Mouse (Mus musculus): ENCODE measurements around the gene Gan. TPM values are rescaled to one million over a fixed set of nuclear protein-coding genes. Genes with fewer than 3 reads are reported as not detected.
A peak's percentile ranks its signal among the peaks of the same experiment; 100 is the strongest.

The Gan gene
- polyA plus RNA-seq, 1 experiment from 2014 or later, result 1.2 TPM

DNA sequence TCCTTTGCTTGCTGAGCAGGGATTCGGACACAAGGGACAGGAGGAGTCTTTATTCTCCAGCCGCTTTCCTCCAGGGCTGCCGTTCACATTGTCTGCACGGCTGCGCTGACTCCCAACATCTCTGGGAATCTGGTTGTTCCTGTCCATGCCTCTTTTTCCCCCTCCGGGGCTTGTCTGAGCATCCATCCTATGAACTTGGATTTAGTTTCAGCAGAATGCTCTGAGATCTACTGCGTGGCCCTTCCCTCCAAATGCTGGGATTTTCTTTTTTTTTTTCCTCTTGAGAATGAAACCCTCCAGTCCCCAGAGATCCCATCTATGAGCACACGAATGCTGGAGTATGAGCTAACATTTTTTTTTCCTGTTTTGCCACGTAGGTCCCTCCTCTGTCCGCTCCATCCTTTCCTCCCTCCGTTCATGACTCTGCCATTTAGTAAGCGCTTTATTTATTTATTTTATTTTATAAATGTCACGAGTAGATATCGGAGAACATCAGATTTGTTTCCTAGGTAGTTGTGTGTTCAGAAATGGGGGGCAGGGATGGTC lies 103.1 kb downstream of the Gan start:
- DNase-seq (ENCODE audit: low spot score) (peak; percentile 38), ATAC-seq (replicated peaks; ENCODE audit: low FRiP score, low read depth) (no peak)
- Histone ChIP-seq H3K27me3 (ENCODE audit: insufficient read depth, low read length) (no peaks in the 10 kb centered on the region), H3K4me2 (ENCODE audit: low read length) (peak overlapping the region; percentile 88), H3K36me3 (ENCODE audit: insufficient read depth, low read length) (no peaks in the 10 kb centered on the region), H3K9me3 (replicated peaks; ENCODE audit: low read length) (no peaks in the 10 kb centered on the region), H3K4me3 (replicated peaks; ENCODE audit: low read depth, low read length) (no peak overlapping the region; the same call in 1 of the 2 replicates), H3K27ac (0 out of 2 replicates have a peak overlapping the region, but pooled peaks have one; percentile 31), H3K9ac (ENCODE audit: low read depth, low read length) (0 out of 2 replicates have a peak overlapping the region, but pooled peaks have one; percentile 35), H3K4me1 (replicated peaks; ENCODE audit: insufficient read depth, low read length) (peaks cover 42% of the 10 kb centered on the region)
- TF ChIP-seq CTCF (IDR thresholded peaks at IDR 0.05; ENCODE audit: low read depth), result no peak
- 42% methylated on average over 14 of the region's 14 CpGs for WGBS

DNA sequence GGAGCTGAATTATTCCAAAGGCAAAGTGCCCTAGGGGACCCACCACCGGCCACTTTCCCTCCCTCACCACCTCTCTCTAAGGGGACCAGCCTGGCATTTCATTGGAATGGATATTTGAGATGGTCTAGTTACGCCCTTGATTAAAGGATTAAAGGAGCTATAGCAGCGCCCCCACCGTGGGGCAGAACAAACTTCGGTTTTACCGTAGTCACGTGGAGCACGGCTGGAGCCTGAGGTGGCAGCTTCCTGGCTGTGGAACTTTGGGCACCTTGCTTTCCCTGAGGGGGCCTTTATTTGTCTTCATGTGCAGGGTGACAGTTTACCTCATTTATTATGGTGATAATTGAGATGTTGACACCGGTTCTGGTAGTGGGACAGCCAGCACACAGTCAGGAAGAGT lies 103.8 kb downstream of the Gan start:
- Histone ChIP-seq H3K9me3 (replicated peaks; ENCODE audit: low read length) (no peaks in the 10 kb centered on the region), H3K4me2 (ENCODE audit: low read length) (peak overlapping the region; percentile 88), H3K4me3 (replicated peaks; ENCODE audit: low read depth, low read length) (no peak overlapping the region), H3K4me1 (replicated peaks; ENCODE audit: insufficient read depth, low read length) (peaks cover 42% of the 10 kb centered on the region), H3K27ac (no peak overlapping the region), H3K27me3 (ENCODE audit: insufficient read depth, low read length) (no peaks in the 10 kb centered on the region), H3K36me3 (ENCODE audit: insufficient read depth, low read length) (no peaks in the 10 kb centered on the region), H3K9ac (ENCODE audit: low read depth, low read length) (no peak overlapping the region)
- 24% methylated on average over 9 of the region's 9 CpGs for WGBS
- no peak for ATAC-seq (replicated peaks; ENCODE audit: low FRiP score, low read depth)
- TF ChIP-seq CTCF (IDR thresholded peaks at IDR 0.05; ENCODE audit: low read depth), result no peak
- peak; percentile 13 for DNase-seq (ENCODE audit: low spot score)

DNA sequence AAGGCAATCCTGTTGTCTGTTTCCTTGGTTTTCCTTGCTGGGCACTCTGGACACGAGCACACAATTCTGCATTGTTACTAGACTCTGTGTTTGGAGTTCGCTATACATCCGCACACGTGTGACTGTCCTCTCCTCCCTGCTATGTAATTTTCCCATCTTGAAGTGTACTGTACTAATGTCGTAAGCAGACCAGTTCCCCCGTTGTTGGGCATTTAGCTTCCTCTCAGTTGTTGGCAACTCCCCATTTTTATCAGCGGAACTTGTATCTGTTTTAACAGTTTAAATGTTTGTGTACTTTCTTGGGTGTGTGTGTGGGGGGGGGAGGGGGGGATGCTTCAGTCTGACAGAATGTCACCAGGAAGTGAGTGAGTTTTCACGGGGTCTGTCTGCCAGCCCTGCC lies 104.8 kb downstream of the Gan start:
- H3K27ac ChIP-seq, result no peak overlapping the region
- H3K4me1 ChIP-seq (replicated peaks; ENCODE audit: insufficient read depth, low read length), result peaks cover 42% of the 10 kb centered on the region
- H3K27me3 ChIP-seq (ENCODE audit: insufficient read depth, low read length), result no peaks in the 10 kb centered on the region
- H3K4me2 ChIP-seq (ENCODE audit: low read length), result no peak overlapping the region
- TF ChIP-seq CTCF (IDR thresholded peaks at IDR 0.05; ENCODE audit: low read depth), result no peak
- H3K9me3 ChIP-seq (replicated peaks; ENCODE audit: low read length), result no peaks in the 10 kb centered on the region
- no peak for ATAC-seq (replicated peaks; ENCODE audit: low FRiP score, low read depth)
- no peak overlapping the region for H3K4me3 ChIP-seq (replicated peaks; ENCODE audit: low read depth, low read length)
- no peak overlapping the region for H3K9ac ChIP-seq (ENCODE audit: low read depth, low read length)
- 54% methylated on average over 8 of the region's 8 CpGs for WGBS
- DNase-seq (ENCODE audit: low spot score), result no peak
- no peaks in the 10 kb centered on the region for H3K36me3 ChIP-seq (ENCODE audit: insufficient read depth, low read length)

DNA sequence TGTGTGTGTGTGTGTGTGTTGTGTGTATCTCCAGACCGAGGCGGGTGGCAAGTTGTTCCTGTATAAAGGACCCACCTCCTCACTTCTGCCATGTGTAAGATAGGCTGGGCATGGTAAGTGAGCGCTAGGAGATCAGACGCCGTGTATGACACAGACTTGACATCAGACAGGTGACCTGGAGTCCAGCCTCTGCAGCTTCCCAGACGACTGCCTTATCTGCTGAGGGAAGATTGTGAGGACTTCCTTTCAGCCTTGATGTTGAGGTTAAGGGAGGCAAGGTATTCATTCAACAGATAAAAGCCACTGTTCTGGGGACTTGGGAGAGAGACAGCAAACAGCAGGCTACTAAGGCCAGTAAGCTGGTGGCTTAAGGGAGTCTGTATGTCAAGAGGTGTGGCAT lies 105.5 kb downstream of the Gan start:
- no peak overlapping the region for H3K27ac ChIP-seq
- H3K9me3 ChIP-seq (replicated peaks; ENCODE audit: low read length), result no peaks in the 10 kb centered on the region
- no peak for TF ChIP-seq CTCF (IDR thresholded peaks at IDR 0.05; ENCODE audit: low read depth)
- 77% methylated on average over 6 of the region's 6 CpGs for WGBS
- no peak overlapping the region for H3K4me3 ChIP-seq (replicated peaks; ENCODE audit: low read depth, low read length)
- H3K4me1 ChIP-seq (replicated peaks; ENCODE audit: insufficient read depth, low read length), result peaks cover 38% of the 10 kb centered on the region
- H3K4me2 ChIP-seq (ENCODE audit: low read length), result no peak overlapping the region
- DNase-seq (ENCODE audit: low spot score) (no peak), ATAC-seq (replicated peaks; ENCODE audit: low FRiP score, low read depth) (no peak)
- H3K36me3 ChIP-seq (ENCODE audit: insufficient read depth, low read length), result no peaks in the 10 kb centered on the region
- H3K27me3 ChIP-seq (ENCODE audit: insufficient read depth, low read length), result no peaks in the 10 kb centered on the region
- no peak overlapping the region for H3K9ac ChIP-seq (ENCODE audit: low read depth, low read length)

DNA sequence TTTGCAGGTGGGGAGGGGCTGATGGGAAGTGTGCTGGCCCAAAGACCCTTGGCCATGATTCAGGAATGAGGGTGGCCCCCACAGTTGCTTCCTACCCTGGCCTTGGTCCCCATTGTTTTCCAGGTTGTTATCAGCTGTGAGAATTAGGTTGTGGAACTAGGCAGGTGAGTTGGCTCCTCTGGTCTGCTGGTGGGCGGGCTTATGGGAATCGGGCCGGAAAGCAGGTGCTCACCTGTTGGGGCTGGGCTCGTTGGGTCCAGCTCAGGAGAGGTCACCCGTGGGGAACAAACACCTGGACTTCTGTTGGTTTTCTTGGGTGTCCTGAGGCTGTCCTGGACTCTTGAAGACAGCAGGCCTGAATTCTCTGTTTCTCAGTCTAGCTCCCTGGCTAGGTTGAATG lies 107.1 kb downstream of the Gan start:
- Histone ChIP-seq H3K4me1 (replicated peaks; ENCODE audit: insufficient read depth, low read length) (peaks cover 22% of the 10 kb centered on the region), H3K9ac (ENCODE audit: low read depth, low read length) (no peak overlapping the region), H3K27ac (no peak overlapping the region), H3K4me3 (replicated peaks; ENCODE audit: low read depth, low read length) (no peak overlapping the region), H3K4me2 (ENCODE audit: low read length) (no peak overlapping the region), H3K36me3 (ENCODE audit: insufficient read depth, low read length) (no peaks in the 10 kb centered on the region), H3K9me3 (replicated peaks; ENCODE audit: low read length) (no peaks in the 10 kb centered on the region), H3K27me3 (ENCODE audit: insufficient read depth, low read length) (no peaks in the 10 kb centered on the region)
- no peak for DNase-seq (ENCODE audit: low spot score)
- no peak for TF ChIP-seq CTCF (IDR thresholded peaks at IDR 0.05; ENCODE audit: low read depth)
- no peak for ATAC-seq (replicated peaks; ENCODE audit: low FRiP score, low read depth)
- WGBS, result 70% methylated on average over 5 of the region's 5 CpGs

Other genes starting within 250 kb of the Gan start
- gene Cmc2, start 236.7 kb upstream of the Gan start, polyA plus RNA-seq (2015; fragmentation: Nextera tagmentation; extraction: Ambion mirVana), result 97.8 and 100 TPM in 2 replicates
- 18.7 and 21.8 TPM in 2 replicates for gene Cenpn, start 236.4 kb upstream of the Gan start, polyA plus RNA-seq (2015; fragmentation: Nextera tagmentation; extraction: Ambion mirVana)
- gene Atmin, start 214.7 kb upstream of the Gan start, polyA plus RNA-seq (2015; fragmentation: Nextera tagmentation; extraction: Ambion mirVana), result 9.7 and 10.3 TPM in 2 replicates
- gene 1700030J22Rik, start 179.2 kb upstream of the Gan start, polyA plus RNA-seq (2015; fragmentation: Nextera tagmentation; extraction: Ambion mirVana), result 1.4 and 1.6 TPM in 2 replicates
- gene Gcsh, start 164.6 kb upstream of the Gan start, polyA plus RNA-seq (2015; fragmentation: Nextera tagmentation; extraction: Ambion mirVana), result 233 and 239 TPM in 2 replicates
- not detected in 2 replicates for gene Pkd1l2, start 75.7 kb upstream of the Gan start, polyA plus RNA-seq (2015; fragmentation: Nextera tagmentation; extraction: Ambion mirVana)
- gene Bco1, start 62.3 kb upstream of the Gan start, polyA plus RNA-seq (2015; fragmentation: Nextera tagmentation; extraction: Ambion mirVana), result 0.16 and 0.27 TPM in 2 replicates
- 31.3 and 36.8 TPM in 2 replicates for gene Cmip, start 98.9 kb downstream of the Gan start, polyA plus RNA-seq (2015; fragmentation: Nextera tagmentation; extraction: Ambion mirVana)

Measured in kidney, postnatal 0 days (tissue).